Mouse (Mus musculus) myocyte (in vitro differentiated cells): Measurements from ENCODE around the gene Alkbh6.

Source experiments
- CEBPB ChIP-seq: IDR thresholded peaks from 2 replicates; pipeline ENCODE4 v1.6.1; 2011; ENCODE audit warnings: mild to moderate bottlenecking, moderate library complexity; ENCODE audit not compliant: poor library complexity, insufficient read depth, severe bottlenecking
- E2F4 ChIP-seq: IDR thresholded peaks from one replicate; pipeline ENCODE4 v1.6.1; 2011; ENCODE audit warnings: mild to moderate bottlenecking, control low read depth, moderate library complexity; ENCODE audit not compliant: insufficient read depth
- MAX ChIP-seq: IDR thresholded peaks from one replicate; pipeline ENCODE4 v1.6.1; 2011; ENCODE audit warnings: low read depth, mild to moderate bottlenecking, control low read depth
- MYOD1 ChIP-seq, 3 experiments: IDR thresholded peaks; one replicate each; pipeline ENCODE4 v1.6.1; 2011; ENCODE audit warnings: control low read depth in 2 of 3, low read depth in 2 of 3, mild to moderate bottlenecking in 2 of 3, moderate library complexity in 1 of 3; ENCODE audit not compliant: insufficient read length in 2 of 3, control insufficient read depth in 1 of 3
- POLR2A ChIP-seq: IDR thresholded peaks from one replicate; pipeline ENCODE4 v1.6.1; 2011; ENCODE audit warnings: low read depth, mild to moderate bottlenecking, control low read depth, moderate library complexity; ENCODE audit not compliant: insufficient read length
- POLR2AphosphoS2 ChIP-seq: IDR thresholded peaks from one replicate; pipeline ENCODE4 v1.6.1; 2011; ENCODE audit warnings: low read depth, control low read depth; ENCODE audit not compliant: insufficient read length
- REST ChIP-seq: IDR thresholded peaks from one replicate; pipeline ENCODE4 v1.6.1; 2011; ENCODE audit warnings: mild to moderate bottlenecking, control low read depth, moderate library complexity; ENCODE audit not compliant: insufficient read depth, insufficient read length
- TCF12 ChIP-seq: IDR thresholded peaks from one replicate; pipeline ENCODE4 v1.6.1; 2011; ENCODE audit warnings: mild to moderate bottlenecking, control low read depth; ENCODE audit not compliant: poor library complexity, insufficient read depth, severe bottlenecking
- TCF3 ChIP-seq: IDR thresholded peaks from one replicate; pipeline ENCODE4 v1.6.1; 2011; ENCODE audit warnings: low read depth, control low read depth; ENCODE audit not compliant: insufficient read length
- USF1 ChIP-seq: IDR thresholded peaks from one replicate; pipeline ENCODE4 v1.6.1; 2011; ENCODE audit warnings: low read depth, mild to moderate bottlenecking, control low read depth, moderate library complexity

DNA sequence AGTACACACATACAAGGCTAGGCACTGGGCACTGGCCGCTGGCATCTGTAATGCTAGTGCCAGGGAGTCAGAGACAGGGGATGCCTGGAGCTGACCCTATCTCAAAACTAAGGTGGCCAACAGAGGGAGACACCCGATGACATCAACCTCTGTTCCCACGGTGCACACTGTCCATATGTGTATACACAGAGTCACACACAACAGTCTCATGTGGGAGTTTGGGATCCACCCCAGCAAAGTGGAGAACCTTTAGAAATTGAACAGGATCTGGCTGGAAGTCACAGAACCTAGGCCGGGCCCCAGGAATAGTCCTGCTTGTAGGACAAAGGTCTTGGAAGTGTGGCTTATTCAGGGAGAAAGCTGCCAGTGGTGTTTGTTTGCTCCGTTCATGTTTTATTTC lies 14.2 kb upstream of the Alkbh6 start:
- TF ChIP-seq POLR2A (no peak), TCF3 (no peak), E2F4 (no peak), TCF12 (no peak), MAX (no peak), USF1 (no peak), MYOD1 (IDR thresholded peaks at IDR 0.05; ENCODE audit: control insufficient read depth in 1 of 3, insufficient read length in 2 of 3, low read depth in 2 of 3) (no peak), POLR2AphosphoS2 (no peak), CEBPB (no peak), REST (no peak)
